Mouse (Mus musculus) ES-Bruce4 (cell line): ENCODE data around the gene Khk.

Experiments
- CTCF ChIP-seq: IDR thresholded peaks from one replicate; pipeline ENCODE4 v1.8.1; 2011; ENCODE audit warnings: low read depth, low read length
- EP300 ChIP-seq: IDR thresholded peaks from 2 replicates; pipeline ENCODE4 v1.6.1; 2011; ENCODE audit warnings: low read depth, low read length; ENCODE audit not compliant: insufficient read depth
- POLR2A ChIP-seq: IDR thresholded peaks from one replicate; pipeline ENCODE4 v1.8.1; 2011; ENCODE audit warnings: low read length; ENCODE audit not compliant: insufficient read depth

DNA sequence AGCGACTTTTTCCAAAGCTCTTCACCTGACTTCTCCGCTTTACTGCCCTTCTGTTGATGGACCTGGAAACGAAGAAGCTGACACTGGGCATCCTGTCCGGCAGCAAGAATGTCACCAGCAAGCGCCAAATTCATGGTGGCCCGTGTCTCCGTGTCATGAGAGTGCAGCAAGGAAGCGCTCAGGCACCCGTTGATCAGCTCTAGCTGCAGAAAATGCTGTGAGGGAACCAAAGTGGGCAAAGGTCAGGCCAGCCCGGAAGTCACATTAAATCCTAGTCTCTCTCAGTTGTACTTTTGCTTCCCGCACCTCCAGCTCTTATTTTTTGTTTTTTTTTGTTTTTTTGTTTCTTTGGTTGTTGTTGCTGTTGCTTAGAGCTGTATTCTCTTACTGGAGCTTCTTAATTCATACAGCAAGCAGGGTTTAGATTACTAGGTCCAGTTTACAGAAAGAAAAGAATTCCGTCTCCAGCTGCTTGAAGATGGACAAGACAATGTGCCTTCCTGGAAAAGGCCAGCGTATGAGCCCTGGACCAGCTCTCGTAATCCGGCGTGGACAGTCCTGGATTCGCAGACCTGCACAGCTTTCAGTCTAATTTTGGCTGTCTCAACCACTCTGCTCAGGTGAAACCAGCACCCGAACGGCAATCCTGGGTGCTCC lies 38.1 kb downstream of the Khk start:
- TF ChIP-seq CTCF (no peak), POLR2A (no peak), EP300 (no peak)
